Mouse (Mus musculus) C2C12 (cell line): Measurements from ENCODE around the gene Igsf3.

Experiments
- CTCF ChIP-seq: IDR thresholded peaks from one replicate; pipeline ENCODE4 v1.5.1; 2011; ENCODE audit not compliant: control insufficient read depth, insufficient read depth, insufficient read length
- FOSL1 ChIP-seq: IDR thresholded peaks from one replicate; pipeline ENCODE4 v1.8.0; 2011; ENCODE audit warnings: mild to moderate bottlenecking, low read length; ENCODE audit not compliant: poor library complexity, insufficient read depth, severe bottlenecking
- MAX ChIP-seq: IDR thresholded peaks from one replicate; pipeline ENCODE4 v1.6.1; 2011; ENCODE audit warnings: mild to moderate bottlenecking, control low read depth
- MYOD1 ChIP-seq: IDR thresholded peaks from one replicate; pipeline ENCODE4 v1.6.1; 2011; ENCODE audit warnings: low read depth; ENCODE audit not compliant: control insufficient read depth, insufficient read length
- MYOG ChIP-seq: IDR thresholded peaks from one replicate; pipeline ENCODE4 v1.6.1; 2011; ENCODE audit not compliant: control insufficient read depth, insufficient read length; ENCODE audit errors: extremely low read depth
- USF1 ChIP-seq: IDR thresholded peaks from one replicate; pipeline ENCODE4 v1.6.1; 2011; ENCODE audit warnings: low read depth, mild to moderate bottlenecking, control low read depth, moderate library complexity

GRCm38 (mm10) chr3:101377256-101378024 is 557 bp downstream of the Igsf3 start:
- no peak for TF ChIP-seq CTCF
- no peak for TF ChIP-seq MYOG
- no peak for TF ChIP-seq FOSL1
- no peak for TF ChIP-seq MYOD1
- no peak for TF ChIP-seq MAX
- no peak for TF ChIP-seq USF1
